Mouse (Mus musculus) cerebellum, adult 9-10 months (tissue): Measurements from ENCODE around the gene Ppp1r3f.

Experiments used
- DNase-seq: peaks from one replicate; pipeline ENCODE4 v3.0.0; 2022

The Ppp1r3f gene

GRCm38 (mm10) chrX:7574087-7574884, at the start of gene Ppp1r3f:
Ppp1r3f (minus strand) TSS chrX:7574283.
- peak; percentile 98 for DNase-seq

- DNase-seq = no peak
Measured at GRCm38 (mm10) chrX:7617889-7618551, 43.9 kb upstream of the Ppp1r3f start.

- peak; percentile 35 for DNase-seq
Measured at GRCm38 (mm10) chrX:7610536-7611258, 36.6 kb upstream of the Ppp1r3f start.

GRCm38 (mm10) chrX:7610035-7610434, 36.0 kb upstream of the Ppp1r3f start:
- peak; percentile 57 for DNase-seq

GRCm38 (mm10) chrX:7606783-7607182, 32.7 kb upstream of the Ppp1r3f start, which contains the start of gene Cacna1f:
Cacna1f (plus strand) TSS chrX:7607083.
- no peak for DNase-seq

- no peak for DNase-seq
Measured at GRCm38 (mm10) chrX:7605575-7605941, 31.5 kb upstream of the Ppp1r3f start.

GRCm38 (mm10) chrX:7604879-7605574, 30.9 kb upstream of the Ppp1r3f start, which contains the start of gene Ccdc22:
Ccdc22 (minus strand) TSS chrX:7605517.
- peak; percentile 87 for DNase-seq

GRCm38 (mm10) chrX:7604004-7604403, 29.9 kb upstream of the Ppp1r3f start:
- DNase-seq = no peak

GRCm38 (mm10) chrX:7595371-7595770, 21.3 kb upstream of the Ppp1r3f start:
- DNase-seq = no peak

GRCm38 (mm10) chrX:7586356-7586755, 12.3 kb upstream of the Ppp1r3f start:
- DNase-seq = no peak

GRCm38 (mm10) chrX:7583881-7584280, 9.8 kb upstream of the Ppp1r3f start:
- no peak for DNase-seq

GRCm38 (mm10) chrX:7581151-7581550, 7.1 kb upstream of the Ppp1r3f start:
- no peak for DNase-seq

GRCm38 (mm10) chrX:7574885-7575231, 775 bp upstream of the Ppp1r3f start:
- DNase-seq = no peak

GRCm38 (mm10) chrX:7573176-7574086, 652 bp downstream of the Ppp1r3f start, which contains the start of gene Foxp3:
Foxp3 (plus strand) TSS chrX:7573644.
- DNase-seq = peak; percentile 60

GRCm38 (mm10) chrX:7572466-7572865, 1.6 kb downstream of the Ppp1r3f start:
- DNase-seq = no peak

- DNase-seq = no peak
Measured at GRCm38 (mm10) chrX:7571565-7572136, 2.4 kb downstream of the Ppp1r3f start.

GRCm38 (mm10) chrX:7570481-7571175, 3.5 kb downstream of the Ppp1r3f start:
- peak; percentile 15 for DNase-seq

GRCm38 (mm10) chrX:7567491-7567890, 6.6 kb downstream of the Ppp1r3f start:
- DNase-seq = no peak

GRCm38 (mm10) chrX:7566352-7566751, 7.7 kb downstream of the Ppp1r3f start:
- no peak for DNase-seq

GRCm38 (mm10) chrX:7563076-7563475, 11.0 kb downstream of the Ppp1r3f start:
- no peak for DNase-seq

GRCm38 (mm10) chrX:7553474-7553873, 20.6 kb downstream of the Ppp1r3f start:
- no peak for DNase-seq
